Mouse (Mus musculus) MEL (cell line): ENCODE measurements at regions not wholly inside any gene's neighbourhood (a gene's known extent, or its start where the extent isn't known, plus 50 kb on each side); places are given as distances from the start of the nearest gene placed in this dataset.

Source experiments
- DNase-seq: peaks from one replicate; pipeline ENCODE4 v3.0.0; 2011; ENCODE audit warnings: low read depth, low spot score
- H3K27ac ChIP-seq: 2 replicates; pipeline ENCODE4 v1.5.1; 2012; ENCODE audit warnings: low read depth, mild to moderate bottlenecking, control low read depth, low read length, moderate library complexity; ENCODE audit not compliant: control insufficient read depth
- H3K27me3 ChIP-seq, 2 experiments: fragments of 150-350 bp in 1 of 2; sonication (generic) in 1 of 2; 2 replicates each; pipeline ENCODE4 v1.6.1; 2012; ENCODE audit warnings: low read length in 2 of 2, mild to moderate bottlenecking in 2 of 2, improper control_type of control experiment in 1 of 2, moderate library complexity in 1 of 2; ENCODE audit not compliant: insufficient read depth in 2 of 2, control insufficient read depth in 1 of 2
- H3K36me3 ChIP-seq, 2 experiments: 2 replicates each; pipeline ENCODE4 v1.6.1; 2012 to 2014; ENCODE audit warnings: low read length in 2 of 2, improper control_type of control experiment in 1 of 2, inconsistent platforms in 1 of 2, mild to moderate bottlenecking in 1 of 2; ENCODE audit not compliant: insufficient read depth in 2 of 2, control insufficient read depth in 1 of 2
- H3K4me1 ChIP-seq, 2 experiments: fragments of 150-350 bp in 1 of 2; sonication (generic) in 1 of 2; 2 replicates each; pipeline ENCODE4 v1.6.1; 2012; ENCODE audit warnings: low read length in 2 of 2, improper control_type of control experiment in 1 of 2, mild to moderate bottlenecking in 1 of 2; ENCODE audit not compliant: insufficient read depth in 2 of 2, control insufficient read depth in 1 of 2
- H3K4me3 ChIP-seq, 2 experiments: fragments of 150-350 bp in 1 of 2; sonication (generic) in 1 of 2; 2 replicates each; pipeline ENCODE4 v1.5.1; 2012; ENCODE audit warnings: low read depth in 2 of 2, low read length in 2 of 2, mild to moderate bottlenecking in 2 of 2, moderate library complexity in 2 of 2, control low read depth in 1 of 2, improper control_type of control experiment in 1 of 2; ENCODE audit not compliant: control insufficient read depth in 1 of 2, insufficient read depth in 1 of 2
- H3K79me2 ChIP-seq: 2 replicates; pipeline ENCODE4 v1.6.1; 2012; ENCODE audit warnings: mild to moderate bottlenecking, low read length, moderate library complexity; ENCODE audit not compliant: control insufficient read depth, poor library complexity, insufficient read depth
- H3K9ac ChIP-seq: 2 replicates; pipeline ENCODE4 v1.6.1; 2012; ENCODE audit warnings: low read depth, mild to moderate bottlenecking, control low read depth, low read length, moderate library complexity; ENCODE audit not compliant: control insufficient read depth, poor library complexity, severe bottlenecking
- H3K9me3 ChIP-seq: fragments of 150-350 bp; sonication (generic); replicated peaks from 2 replicates; pipeline ENCODE4 v1.6.1; 2012; ENCODE audit warnings: mild to moderate bottlenecking, low read length, improper control_type of control experiment, moderate library complexity; ENCODE audit not compliant: insufficient read depth
- BHLHE40 ChIP-seq: IDR thresholded peaks from 2 replicates; pipeline ENCODE4 v1.6.1; 2012; ENCODE audit warnings: low read depth, mild to moderate bottlenecking, inconsistent platforms, low read length, improper control_type of control experiment, borderline replicate concordance
- CHD2 ChIP-seq: IDR thresholded peaks from 2 replicates; pipeline ENCODE4 v1.6.1; 2011; ENCODE audit warnings: low read length, improper control_type of control experiment
- CTCF ChIP-seq, 3 experiments: IDR thresholded peaks in 2 of 3; conservative IDR thresholded peaks in 1 of 3; 2 replicates each; pipeline ENCODE4 v1.5.1; 2011 to 2012; ENCODE audit warnings: low read length in 3 of 3, low read depth in 2 of 3, mild to moderate bottlenecking in 2 of 3, improper control_type of control experiment in 1 of 3, inconsistent platforms in 1 of 3, mixed read lengths in 1 of 3, moderate library complexity in 1 of 3; ENCODE audit not compliant: control insufficient read depth in 1 of 3, insufficient read depth in 1 of 3, poor library complexity in 1 of 3, severe bottlenecking in 1 of 3
- ELF1 ChIP-seq: IDR thresholded peaks from 2 replicates; pipeline ENCODE4 v1.6.1; 2014; ENCODE audit warnings: low read depth, mild to moderate bottlenecking, inconsistent platforms, low read length, improper control_type of control experiment, moderate library complexity
- EP300 ChIP-seq, 2 experiments: IDR thresholded peaks; 2 replicates each; pipeline ENCODE4 v1.6.1; 2011; ENCODE audit warnings: improper control_type of control experiment in 2 of 2, low read length in 2 of 2, low read depth in 1 of 2, mild to moderate bottlenecking in 1 of 2
- GABPA ChIP-seq: IDR thresholded peaks from 2 replicates; pipeline ENCODE4 v1.6.1; 2012; ENCODE audit warnings: low read depth, mild to moderate bottlenecking, inconsistent platforms, low read length, improper control_type of control experiment, moderate library complexity
- GATA1 ChIP-seq: IDR thresholded peaks from 2 replicates; pipeline ENCODE4 v1.6.1; 2011; ENCODE audit warnings: low read depth, low read length, improper control_type of control experiment
- HCFC1 ChIP-seq: IDR thresholded peaks from 2 replicates; pipeline ENCODE4 v1.6.1; 2012; ENCODE audit warnings: low read depth, mild to moderate bottlenecking, inconsistent platforms, low read length, improper control_type of control experiment, moderate library complexity
- JUND ChIP-seq: IDR thresholded peaks from 2 replicates; pipeline ENCODE4 v1.6.1; 2011; ENCODE audit warnings: low read depth, mild to moderate bottlenecking, improper control_type of control experiment, low read length
- KAT2A ChIP-seq: conservative IDR thresholded peaks from 2 replicates; pipeline ENCODE4 v1.6.1; 2012; ENCODE audit warnings: low read depth, low read length, improper control_type of control experiment, inconsistent platforms
- MAFK ChIP-seq: IDR thresholded peaks from 2 replicates; pipeline ENCODE4 v1.6.1; 2011; ENCODE audit warnings: low read depth, mild to moderate bottlenecking, low read length, improper control_type of control experiment, borderline replicate concordance
- MAX ChIP-seq: IDR thresholded peaks from 2 replicates; pipeline ENCODE4 v1.6.1; 2011; ENCODE audit warnings: low read length, improper control_type of control experiment
- MEF2A ChIP-seq: IDR thresholded peaks from 2 replicates; pipeline ENCODE4 v1.6.1; 2014; ENCODE audit warnings: low read depth, mild to moderate bottlenecking, inconsistent platforms, low read length, improper control_type of control experiment; ENCODE audit not compliant: poor library complexity, insufficient replicate concordance, severe bottlenecking; ENCODE audit errors: extremely low read depth
- MXI1 ChIP-seq: IDR thresholded peaks from 2 replicates; pipeline ENCODE4 v1.6.1; 2011; ENCODE audit warnings: mild to moderate bottlenecking, low read depth, low read length, improper control_type of control experiment
- MYC ChIP-seq: IDR thresholded peaks from 2 replicates; pipeline ENCODE4 v1.6.1; 2011; ENCODE audit warnings: low read depth, mild to moderate bottlenecking, low read length, improper control_type of control experiment, moderate library complexity
- NELFE ChIP-seq: IDR thresholded peaks from 2 replicates; pipeline ENCODE4 v1.6.1; 2011; ENCODE audit warnings: low read depth, low read length, improper control_type of control experiment
- NRF1 ChIP-seq: IDR thresholded peaks from 2 replicates; pipeline ENCODE4 v1.6.1; 2014; ENCODE audit warnings: low read depth, mild to moderate bottlenecking, inconsistent platforms, low read length, improper control_type of control experiment, moderate library complexity; ENCODE audit not compliant: poor library complexity, insufficient read depth, severe bottlenecking
- SIN3A ChIP-seq: IDR thresholded peaks from 2 replicates; pipeline ENCODE4 v1.6.1; 2012; ENCODE audit warnings: low read length, improper control_type of control experiment, inconsistent platforms
- TCF12 ChIP-seq: IDR thresholded peaks from 2 replicates; pipeline ENCODE4 v1.6.1; 2014; ENCODE audit warnings: low read depth, mild to moderate bottlenecking, inconsistent platforms, low read length, improper control_type of control experiment, moderate library complexity
- UBTF ChIP-seq: IDR thresholded peaks from 2 replicates; pipeline ENCODE4 v1.6.1; 2012; ENCODE audit warnings: low read depth, mild to moderate bottlenecking, inconsistent platforms, low read length, improper control_type of control experiment, moderate library complexity, borderline replicate concordance; ENCODE audit not compliant: insufficient read depth
- USF1 ChIP-seq: IDR thresholded peaks from 2 replicates; pipeline ENCODE4 v1.6.1; 2014; ENCODE audit warnings: low read depth, mild to moderate bottlenecking, inconsistent platforms, low read length, improper control_type of control experiment, moderate library complexity
- ZC3H11A ChIP-seq: IDR thresholded peaks from 2 replicates; pipeline ENCODE4 v1.6.1; 2012; ENCODE audit warnings: low read depth, mild to moderate bottlenecking, inconsistent platforms, low read length, improper control_type of control experiment
- ZMIZ1 ChIP-seq: IDR thresholded peaks from 2 replicates; pipeline ENCODE4 v1.6.1; 2012; ENCODE audit warnings: low read depth, mild to moderate bottlenecking, inconsistent platforms, low read length, improper control_type of control experiment, moderate library complexity
- ZNF384 ChIP-seq: IDR thresholded peaks from 2 replicates; pipeline ENCODE4 v1.6.1; 2012; ENCODE audit warnings: low read depth, mild to moderate bottlenecking, inconsistent platforms, low read length, improper control_type of control experiment

DNA sequence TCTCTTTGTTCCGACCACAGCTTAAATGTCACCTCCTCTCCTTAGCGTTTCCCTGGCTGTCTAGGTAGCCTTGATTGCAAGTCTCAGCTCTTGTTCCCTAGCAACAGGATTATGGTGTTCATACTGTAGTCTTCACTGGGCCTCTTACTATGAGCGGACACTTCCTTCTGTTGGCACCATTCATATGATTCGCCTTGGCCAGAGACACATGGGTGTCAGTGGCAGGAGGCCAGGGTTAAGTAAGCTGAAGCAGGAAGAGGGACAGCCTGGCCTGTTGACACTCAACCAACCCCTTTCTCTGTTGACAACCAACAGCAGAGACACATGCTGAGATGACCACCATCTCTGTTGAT lies 445.9 kb downstream of the Wdr11 start:
- H3K9me3 ChIP-seq = no peaks in the 10 kb centered on the region
- no peak overlapping the region for H3K4me3 ChIP-seq
- no peak overlapping the region for H3K9ac ChIP-seq
- TF ChIP-seq TCF12 (no peak), EP300 (IDR thresholded peaks at IDR 0.05; ENCODE audit: low read depth in 1 of 2, low read length in 2 of 2) (no peak), NRF1 (no peak), CTCF (IDR thresholded peaks at IDR 0.05 in 2 of 3, conservative IDR thresholded peaks at IDR 0.05 in 1 of 3; ENCODE audit: control insufficient read depth in 1 of 3, insufficient read depth in 1 of 3, low read depth in 2 of 3, low read length in 3 of 3, poor library complexity in 1 of 3, severe bottlenecking in 1 of 3) (no peak), MXI1 (no peak), HCFC1 (no peak), KAT2A (no peak), ZNF384 (no peak), MEF2A (no peak), SIN3A (no peak), MAFK (no peak), BHLHE40 (no peak)
- H3K27ac ChIP-seq = no peak overlapping the region
- no peaks in the 10 kb centered on the region for H3K27me3 ChIP-seq
- H3K79me2 ChIP-seq = no peaks in the 10 kb centered on the region
- no peaks in the 10 kb centered on the region for H3K4me1 ChIP-seq
- no peak for DNase-seq
- no peaks in the 10 kb centered on the region for H3K36me3 ChIP-seq

DNA sequence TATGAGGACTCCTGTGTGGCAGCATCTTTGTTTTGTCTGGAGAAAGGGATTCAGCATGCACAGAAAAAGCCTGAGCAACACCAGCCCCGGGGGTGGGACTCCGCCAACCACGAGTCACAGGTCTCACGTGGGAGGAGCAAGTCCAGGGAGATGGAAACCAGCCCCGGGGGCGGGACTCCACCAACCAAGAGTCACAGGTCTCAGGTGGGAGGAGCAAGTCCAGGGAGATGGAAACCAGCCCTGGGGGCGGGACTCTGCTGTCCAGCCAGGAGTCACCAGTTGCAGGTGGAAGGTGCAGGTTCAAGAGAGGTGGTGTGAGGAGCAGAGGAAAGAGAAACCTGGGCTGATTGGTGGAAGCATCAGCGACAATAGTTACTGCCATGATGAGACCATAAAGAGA lies 448.9 kb downstream of the Wdr11 start:
- H3K27me3 ChIP-seq = no peaks in the 10 kb centered on the region
- TF ChIP-seq ELF1 (no peak), NELFE (no peak), MEF2A (no peak), USF1 (no peak), ZC3H11A (no peak), ZMIZ1 (no peak), EP300 (IDR thresholded peaks at IDR 0.05; ENCODE audit: low read depth in 1 of 2, low read length in 2 of 2) (no peak), KAT2A (no peak), GABPA (no peak), MAX (no peak), CHD2 (no peak), GATA1 (no peak), UBTF (no peak), JUND (no peak), MYC (no peak), MXI1 (no peak), MAFK (no peak), SIN3A (no peak), CTCF (IDR thresholded peaks at IDR 0.05 in 2 of 3, conservative IDR thresholded peaks at IDR 0.05 in 1 of 3; ENCODE audit: control insufficient read depth in 1 of 3, insufficient read depth in 1 of 3, low read depth in 2 of 3, low read length in 3 of 3, poor library complexity in 1 of 3, severe bottlenecking in 1 of 3) (no peak)
- no peaks in the 10 kb centered on the region for H3K36me3 ChIP-seq
- H3K9me3 ChIP-seq = no peaks in the 10 kb centered on the region
- DNase-seq = no peak
- H3K79me2 ChIP-seq = no peaks in the 10 kb centered on the region
- H3K27ac ChIP-seq = no peak overlapping the region
- no peak overlapping the region for H3K4me3 ChIP-seq
- H3K9ac ChIP-seq = no peak overlapping the region
- H3K4me1 ChIP-seq = no peaks in the 10 kb centered on the region
